22 mouse cellular contexts compared by ENCODE assay signal in genomic region chr5:66911068-66911467, GRCm38 (mm10).
DNase-seq lines count a peak whose midpoint lies in the region; ATAC-seq and TF ChIP-seq lines count a peak whose summit lies in the region.
"Had no signal": no experiment of that assay in that cellular context is flagged by ENCODE, and none has a peak within 500 bp of the region (broad histone marks: within the 10 kb centered on the region; RNA-seq: fewer than 3 reads in every experiment).

No protein-coding gene starts in this region.

- no peak for DNase-seq in frontal cortex, postnatal 36 days (ENCODE audit: low spot score in 2 of 2)
- peak; percentile 12 for DNase-seq in gonadal fat pad, adult 2 months (ENCODE audit: low read depth)
- peak; percentile 93 for DNase-seq in lung, postnatal 0 days (ENCODE audit: low spot score)
- peak; percentile 67 for DNase-seq in lung, postnatal 36 days
- no peak for DNase-seq in frontal cortex, postnatal 25 days (ENCODE audit: low spot score in 2 of 2)
- no peak for DNase-seq in gastrocnemius, postnatal 36 days
- DNase-seq in thymus, postnatal 36 days: no peak
- DNase-seq: adrenal gland, adult 8-10 months; adrenal gland, postnatal 36 days; cerebellum, adult 8-10 months; cerebellum, postnatal 14 days; embryo, embryonic 11 days; gastrocnemius, adult 2 months; gastrocnemius, postnatal 25 days; heart, adult 2 months had no signal

- no peaks in the 10 kb centered on the region for H3K36me3 ChIP-seq in lung, postnatal 0 days (ENCODE audit: insufficient read depth, low read length)
- H3K36me3 ChIP-seq: embryonic facial prominence, embryonic 15.5 days; heart, embryonic 12.5 days; hindbrain, embryonic 10.5 days; intestine, embryonic 15.5 days had no signal

- no peak overlapping the region for H3K4me2 ChIP-seq in lung, postnatal 0 days (replicated peaks; ENCODE audit: low read depth, low read length)
- H3K4me2 ChIP-seq: embryonic facial prominence, embryonic 15.5 days; forebrain, embryonic 13.5 days; heart, embryonic 12.5 days; hindbrain, embryonic 14.5 days; intestine, embryonic 15.5 days had no signal

- WGBS in lung, postnatal 0 days: 31% methylated on average over 4 of the region's 4 CpGs

- no peak for TF ChIP-seq CTCF in lung, postnatal 0 days (IDR thresholded peaks at IDR 0.05)

- peak overlapping the region; percentile 14 for H3K27ac ChIP-seq in lung, postnatal 0 days (ENCODE audit: low read length)
- H3K27ac ChIP-seq: embryonic facial prominence, embryonic 15.5 days; forebrain, embryonic 13.5 days; gastrocnemius, adult 2 months; heart, adult 2 months; hindbrain, embryonic 10.5 days; hindbrain, embryonic 14.5 days; intestine, embryonic 15.5 days had no signal

- intact Hi-C loops in gastrocnemius, postnatal 36 days (cut with DNase I): no loop called here

- no peak overlapping the region for H3K9ac ChIP-seq in lung, postnatal 0 days (replicated peaks; ENCODE audit: low read depth)
- H3K9ac ChIP-seq: embryonic facial prominence, embryonic 15.5 days; forebrain, embryonic 13.5 days; heart, embryonic 12.5 days; hindbrain, embryonic 14.5 days; intestine, embryonic 15.5 days had no signal

- ATAC-seq in frontal cortex, adult (ENCODE audit: low TSS enrichment): peak; percentile 18; the same call in 1 of the 2 replicates
- peak; percentile 76 for ATAC-seq in lung, postnatal 0 days
- ATAC-seq: forebrain, embryonic 13.5 days; intestine, embryonic 15.5 days had no signal

- peak; percentile 89 for TF ChIP-seq EP300 in lung, postnatal 0 days (IDR thresholded peaks at IDR 0.05)

- H3K9me3 ChIP-seq in lung, postnatal 0 days (ENCODE audit: low read length): no peaks in the 10 kb centered on the region
- H3K9me3 ChIP-seq: embryonic facial prominence, embryonic 15.5 days; forebrain, embryonic 13.5 days; heart, embryonic 12.5 days; intestine, embryonic 15.5 days had no signal

- H3K4me1 ChIP-seq in lung, postnatal 0 days (ENCODE audit: insufficient read depth, low read depth, low read length): peaks cover 6% of the 10 kb centered on the region; the same call in 1 of the 2 replicates
- H3K4me1 ChIP-seq: hindbrain, embryonic 10.5 days; intestine, embryonic 15.5 days had no signal

- no peaks in the 10 kb centered on the region for H3K27me3 ChIP-seq in lung, postnatal 0 days (replicated peaks; ENCODE audit: insufficient read depth, low read length)
- H3K27me3 ChIP-seq: embryonic facial prominence, embryonic 15.5 days; forebrain, embryonic 13.5 days; intestine, embryonic 15.5 days had no signal

- H3K4me3 ChIP-seq in lung, postnatal 0 days (ENCODE audit: low read depth, low read length): no peak overlapping the region
- H3K4me3 ChIP-seq: embryonic facial prominence, embryonic 15.5 days; forebrain, embryonic 13.5 days; gastrocnemius, adult 2 months; heart, adult 2 months; heart, embryonic 12.5 days; hindbrain, embryonic 10.5 days; intestine, embryonic 15.5 days had no signal

Comparison
In these comparisons a context has a peak if more than half of its experiments do, and no peak if none do; other contexts are left out.
1. DNase-seq: peak in gonadal fat pad, adult 2 months (single experiment), lung, postnatal 0 days (single experiment) and lung, postnatal 36 days (single experiment); none in frontal cortex, postnatal 36 days (0 of 2), frontal cortex, postnatal 25 days (0 of 2), gastrocnemius, postnatal 36 days (0 of 2) and thymus, postnatal 36 days (0 of 2).